Mouse (Mus musculus): ENCODE results near the gene Pum3. TPM values are rescaled to one million over a fixed set of nuclear protein-coding genes. Genes with fewer than 3 reads are reported as not detected.

The Pum3 gene
- 28.8 TPM for polyA plus RNA-seq (2012; fragmentation: generic; extraction: Trizol)

- H3K4me3 ChIP-seq: peak within 1 kb of the TSS; percentile 88
- H3K4me2 ChIP-seq (ENCODE audit: low read depth): peak within 1 kb of the TSS; percentile 94
- peaks cover 24% of the 10 kb centered on the region for H3K79me2 ChIP-seq (ENCODE audit: control insufficient read depth, insufficient read depth)
- H3K36me3 ChIP-seq (ENCODE audit: control insufficient read depth, insufficient read depth): peaks cover 15% of the 10 kb centered on the region
- H3K27me3 ChIP-seq (ENCODE audit: control insufficient read depth, insufficient read depth, insufficient read length): no peaks in the 10 kb centered on the region
- peak; percentile 90 for TF ChIP-seq POLR2A (IDR thresholded peaks at IDR 0.05; ENCODE audit: insufficient read length, low read depth)
- peak; percentile 59 for TF ChIP-seq SRF (IDR thresholded peaks at IDR 0.05; ENCODE audit: control insufficient read depth, insufficient read length, low read depth)
- no peak for TF ChIP-seq REST (IDR thresholded peaks at IDR 0.05; ENCODE audit: insufficient read depth, insufficient read length)
- TF ChIP-seq POLR2AphosphoS2 (IDR thresholded peaks at IDR 0.05; ENCODE audit: insufficient read length, low read depth): peak; percentile 90
- TF ChIP-seq MYOG (IDR thresholded peaks at IDR 0.05; ENCODE audit: control insufficient read depth in 1 of 3, insufficient read depth in 1 of 3, insufficient read length in 2 of 3, low read depth in 2 of 3): no peak
- no peak for TF ChIP-seq TCF3 (IDR thresholded peaks at IDR 0.05; ENCODE audit: insufficient read length, low read depth)
- H3ac ChIP-seq (ENCODE audit: control insufficient read depth, insufficient read length): peak within 1 kb of the TSS; percentile 57
Observed at GRCm38 (mm10) chr19:27429745-27430251, at the start of gene Pum3. TSS of gene Pum3 (minus strand) at chr19:27429825.

DNA sequence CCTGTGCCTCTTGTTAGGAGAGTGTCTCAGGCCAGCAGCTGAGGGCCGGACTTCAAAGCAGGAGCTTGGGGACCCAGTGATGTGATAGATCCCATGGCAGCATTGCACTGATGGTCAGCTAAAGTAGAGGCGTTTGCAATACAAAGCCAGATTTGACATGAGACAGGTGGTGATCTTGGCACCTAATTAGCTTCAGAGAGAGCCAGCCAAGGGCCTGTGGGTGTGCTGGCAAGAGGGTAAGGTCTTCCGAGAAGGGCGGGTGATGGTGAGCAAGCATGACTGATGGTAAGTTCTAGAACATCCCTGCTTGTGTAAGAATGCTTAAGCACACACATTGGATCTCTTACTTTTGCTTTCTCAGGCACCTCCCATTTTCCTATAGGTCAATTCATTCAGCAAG is 37.1 kb upstream of the Pum3 start:
- no peak overlapping the region for H3K4me2 ChIP-seq (ENCODE audit: low read depth)
- H3K36me3 ChIP-seq (ENCODE audit: control insufficient read depth, insufficient read depth): no peaks in the 10 kb centered on the region
- TF ChIP-seq CEBPB (IDR thresholded peaks at IDR 0.05; ENCODE audit: insufficient read depth, poor library complexity, severe bottlenecking): no peak
- no peak for TF ChIP-seq MYOG (IDR thresholded peaks at IDR 0.05; ENCODE audit: control insufficient read depth in 1 of 3, insufficient read depth in 1 of 3, insufficient read length in 2 of 3, low read depth in 2 of 3)
- no peak for TF ChIP-seq REST (IDR thresholded peaks at IDR 0.05; ENCODE audit: insufficient read depth, insufficient read length)
- no peak for TF ChIP-seq MYOD1 (IDR thresholded peaks at IDR 0.05; ENCODE audit: control insufficient read depth in 1 of 3, insufficient read length in 2 of 3, low read depth in 2 of 3)
- no peak for TF ChIP-seq USF1 (IDR thresholded peaks at IDR 0.05; ENCODE audit: low read depth)
- TF ChIP-seq E2F4 (IDR thresholded peaks at IDR 0.05; ENCODE audit: insufficient read depth): no peak
- TF ChIP-seq MAX (IDR thresholded peaks at IDR 0.05; ENCODE audit: low read depth): no peak
- TF ChIP-seq TCF12 (IDR thresholded peaks at IDR 0.05; ENCODE audit: insufficient read depth, poor library complexity, severe bottlenecking): no peak
- TF ChIP-seq SRF (IDR thresholded peaks at IDR 0.05; ENCODE audit: control insufficient read depth, insufficient read length, low read depth): no peak
- no peak for TF ChIP-seq POLR2A (IDR thresholded peaks at IDR 0.05; ENCODE audit: insufficient read length, low read depth)
- no peak for TF ChIP-seq TCF3 (IDR thresholded peaks at IDR 0.05; ENCODE audit: insufficient read length, low read depth)
- TF ChIP-seq POLR2AphosphoS2 (IDR thresholded peaks at IDR 0.05; ENCODE audit: insufficient read length, low read depth): no peak
- no peak overlapping the region for H3ac ChIP-seq (ENCODE audit: control insufficient read depth, insufficient read length)
- no peak overlapping the region for H3K4me3 ChIP-seq
- H3K79me2 ChIP-seq (ENCODE audit: control insufficient read depth, insufficient read depth): no peaks in the 10 kb centered on the region
- peaks cover 4% of the 10 kb centered on the region for H3K27me3 ChIP-seq (ENCODE audit: control insufficient read depth, insufficient read depth, insufficient read length)

- TF ChIP-seq MYOG (IDR thresholded peaks at IDR 0.05; ENCODE audit: control insufficient read depth in 1 of 3, insufficient read depth in 1 of 3, insufficient read length in 2 of 3, low read depth in 2 of 3): no peak
- no peak for TF ChIP-seq POLR2A (IDR thresholded peaks at IDR 0.05; ENCODE audit: insufficient read length, low read depth)
- no peak for TF ChIP-seq USF1 (IDR thresholded peaks at IDR 0.05; ENCODE audit: low read depth)
- TF ChIP-seq REST (IDR thresholded peaks at IDR 0.05; ENCODE audit: insufficient read depth, insufficient read length): no peak
- Histone ChIP-seq H3K36me3 (ENCODE audit: control insufficient read depth, insufficient read depth) (no peaks in the 10 kb centered on the region), H3K4me2 (ENCODE audit: low read depth) (no peak overlapping the region), H3ac (ENCODE audit: control insufficient read depth, insufficient read length) (no peak overlapping the region), H3K79me2 (ENCODE audit: control insufficient read depth, insufficient read depth) (no peaks in the 10 kb centered on the region), H3K4me3 (no peak overlapping the region), H3K27me3 (ENCODE audit: control insufficient read depth, insufficient read depth, insufficient read length) (peaks cover 4% of the 10 kb centered on the region)
Observed at GRCm38 (mm10) chr19:27462656-27463055, 33.0 kb upstream of the Pum3 start.

GRCm38 (mm10) chr19:27450458-27450857 is 20.8 kb upstream of the Pum3 start:
- no peaks in the 10 kb centered on the region for H3K36me3 ChIP-seq (ENCODE audit: control insufficient read depth, insufficient read depth)
- TF ChIP-seq MAX (IDR thresholded peaks at IDR 0.05; ENCODE audit: low read depth) (no peak), E2F4 (IDR thresholded peaks at IDR 0.05; ENCODE audit: insufficient read depth) (no peak), SRF (IDR thresholded peaks at IDR 0.05; ENCODE audit: control insufficient read depth, insufficient read length, low read depth) (no peak), MYOD1 (IDR thresholded peaks at IDR 0.05; ENCODE audit: control insufficient read depth in 1 of 3, insufficient read length in 2 of 3, low read depth in 2 of 3) (no peak), TCF12 (IDR thresholded peaks at IDR 0.05; ENCODE audit: insufficient read depth, poor library complexity, severe bottlenecking) (no peak)

DNA sequence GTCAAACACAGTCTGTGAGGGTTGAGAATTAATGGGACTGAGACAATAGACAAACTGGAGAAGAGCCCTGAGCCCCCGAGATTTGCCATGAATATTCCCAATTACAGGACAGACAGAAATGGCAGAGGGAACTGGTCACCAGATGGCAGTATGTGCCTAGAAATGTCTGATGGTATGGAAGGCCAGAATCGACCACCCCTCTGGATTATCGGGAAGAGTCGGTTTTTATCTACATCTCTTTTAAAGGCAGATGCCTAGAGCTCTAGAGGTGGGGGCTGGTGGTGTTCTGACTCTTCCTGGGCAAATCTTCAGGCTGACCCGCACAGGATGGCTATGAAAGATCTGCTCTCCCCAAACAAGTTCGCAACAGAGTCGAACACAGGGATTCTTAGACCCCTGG is 17.9 kb upstream of the Pum3 start:
- H3K4me2 ChIP-seq (ENCODE audit: low read depth): peak overlapping the region; percentile 51
- no peak overlapping the region for H3K4me3 ChIP-seq
- no peaks in the 10 kb centered on the region for H3K27me3 ChIP-seq (ENCODE audit: control insufficient read depth, insufficient read depth, insufficient read length)
- no peak for TF ChIP-seq CEBPB (IDR thresholded peaks at IDR 0.05; ENCODE audit: insufficient read depth, poor library complexity, severe bottlenecking)
- no peaks in the 10 kb centered on the region for H3K36me3 ChIP-seq (ENCODE audit: control insufficient read depth, insufficient read depth)
- H3K79me2 ChIP-seq (ENCODE audit: control insufficient read depth, insufficient read depth): no peaks in the 10 kb centered on the region
- H3ac ChIP-seq (ENCODE audit: control insufficient read depth, insufficient read length): no peak overlapping the region

More at GRCm38 (mm10) chr19:27450458-27450857, 20.8 kb upstream of the Pum3 start:
- Histone ChIP-seq H3K4me3 (no peak overlapping the region), H3K79me2 (ENCODE audit: control insufficient read depth, insufficient read depth) (no peaks in the 10 kb centered on the region), H3ac (ENCODE audit: control insufficient read depth, insufficient read length) (no peak overlapping the region), H3K27me3 (ENCODE audit: control insufficient read depth, insufficient read depth, insufficient read length) (peaks cover 8% of the 10 kb centered on the region), H3K4me2 (ENCODE audit: low read depth) (no peak overlapping the region)
